Mouse (Mus musculus) testis, postnatal 10 days (tissue): ENCODE measurements around the gene Negr1.

Experiments used
- DNase-seq: peaks from one replicate; pipeline ENCODE4 v3.0.0; 2021; ENCODE audit warnings: low spot score

Negr1 gene

DNA sequence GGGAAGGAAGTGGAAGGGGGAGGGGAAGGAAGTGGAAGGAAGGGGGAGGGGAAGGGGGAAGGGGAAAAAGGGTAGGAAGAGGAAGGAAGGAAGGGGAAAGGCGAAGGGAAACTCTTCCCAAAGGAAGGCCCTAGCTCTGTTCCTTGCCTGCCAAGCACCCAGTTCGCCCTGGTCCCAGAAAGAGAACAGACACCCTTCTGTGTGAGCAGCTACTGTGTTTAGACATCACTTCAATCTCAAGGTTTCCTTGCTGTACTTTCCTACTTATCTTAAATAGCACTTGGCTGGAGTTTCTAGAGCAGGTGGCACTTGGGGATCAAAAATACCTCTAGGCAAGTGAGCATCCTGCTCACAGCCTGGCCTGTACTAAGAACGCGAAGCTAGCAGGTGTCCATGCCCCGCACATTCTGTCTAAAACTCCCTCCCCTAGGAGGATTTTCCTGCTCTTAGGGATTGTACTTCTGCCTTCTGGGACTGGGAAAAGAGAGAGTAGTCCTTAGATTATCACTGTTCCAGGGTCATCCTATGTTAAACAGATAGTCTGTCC lies 128.5 kb downstream of the Negr1 start:
- DNase-seq: no peak

GRCm38 (mm10) chr3:156698687-156699086 lies 137.1 kb downstream of the Negr1 start:
- DNase-seq: no peak

DNA sequence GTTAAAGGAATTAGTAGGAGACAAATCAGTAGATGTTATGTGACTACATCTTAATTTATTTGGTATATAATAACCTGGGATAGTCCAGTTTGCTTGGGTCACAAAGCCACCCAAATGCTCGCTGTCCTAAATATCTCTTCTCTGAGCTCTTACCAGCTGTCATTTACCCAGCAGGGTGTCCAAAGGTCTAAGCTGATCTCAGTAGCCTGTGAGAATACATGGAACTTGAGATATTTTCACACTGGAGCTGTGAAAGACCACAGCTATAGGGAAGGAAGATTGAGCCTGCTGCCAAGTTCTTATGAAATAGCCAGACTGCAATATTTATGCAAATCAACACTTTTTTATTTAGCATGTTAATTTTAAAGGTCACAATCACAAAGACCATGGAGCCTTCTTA lies 141.6 kb downstream of the Negr1 start:
- no peak for DNase-seq

DNA sequence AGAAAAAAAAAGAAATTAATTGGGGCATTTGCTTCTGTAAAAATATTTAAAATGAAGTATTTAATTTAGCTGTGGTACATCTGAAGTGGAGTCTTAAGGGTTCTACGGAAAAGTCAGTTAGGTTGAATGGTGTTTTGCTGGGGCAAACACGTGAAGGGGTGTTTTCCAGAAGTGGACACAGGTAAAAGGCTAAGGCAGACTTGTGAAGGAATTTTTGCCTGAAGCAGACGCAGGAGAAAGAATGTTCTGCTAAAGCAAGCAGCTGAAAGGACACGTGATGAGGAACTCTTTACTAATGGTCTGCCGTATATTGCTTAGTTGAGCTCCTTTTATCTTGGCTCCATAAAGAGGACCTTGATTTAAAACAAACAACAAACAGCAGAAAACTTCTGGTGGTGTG lies 148.6 kb downstream of the Negr1 start:
- DNase-seq: no peak

DNA sequence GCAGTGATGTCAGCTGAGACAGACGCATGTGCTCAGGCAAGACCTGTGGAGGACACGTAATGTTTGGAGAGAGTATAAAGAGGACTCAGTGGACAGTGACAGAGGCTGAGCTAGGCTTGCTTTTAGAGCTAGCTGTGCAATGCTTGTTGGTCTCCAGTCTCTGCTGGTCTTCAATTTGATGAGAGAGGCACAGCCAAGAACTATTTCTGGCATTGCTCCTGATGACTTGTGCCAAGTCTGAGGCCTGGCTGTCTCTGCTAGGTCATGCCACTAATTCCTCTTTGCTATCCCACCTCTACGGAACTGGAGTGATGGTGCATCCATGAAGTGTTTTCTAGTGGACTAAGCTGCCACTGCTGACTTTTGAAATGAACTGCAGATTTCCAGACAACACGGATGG lies 149.1 kb downstream of the Negr1 start:
- DNase-seq: no peak

- no peak for DNase-seq
Observed at GRCm38 (mm10) chr3:156736335-156736734, 174.7 kb downstream of the Negr1 start.

DNA sequence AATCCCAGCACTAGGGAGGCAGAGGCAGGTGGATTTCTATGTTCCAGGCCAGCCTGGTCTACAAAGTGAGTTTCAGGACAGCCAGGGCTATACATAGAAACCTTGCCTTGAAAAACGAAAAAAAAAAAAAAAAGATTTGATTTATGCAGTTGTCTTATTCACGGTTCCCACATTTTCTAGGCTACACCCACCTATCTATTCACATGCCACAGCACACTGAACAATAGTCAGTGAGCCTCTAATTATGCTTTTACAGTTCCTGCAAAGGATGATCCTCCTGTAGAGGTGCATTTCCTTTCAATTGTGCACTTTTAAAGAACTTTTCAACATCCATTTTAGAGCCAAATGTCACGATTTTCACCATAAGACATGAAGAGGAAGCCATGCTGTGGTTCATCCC lies 177.9 kb downstream of the Negr1 start:
- no peak for DNase-seq

- no peak for DNase-seq
Observed at GRCm38 (mm10) chr3:156743266-156743665, 181.7 kb downstream of the Negr1 start.

GRCm38 (mm10) chr3:156745218-156745770 lies 183.7 kb downstream of the Negr1 start:
- no peak for DNase-seq

GRCm38 (mm10) chr3:156747456-156747855 lies 185.9 kb downstream of the Negr1 start:
- DNase-seq: no peak

GRCm38 (mm10) chr3:156753780-156754373 lies 192.3 kb downstream of the Negr1 start:
- no peak for DNase-seq

GRCm38 (mm10) chr3:156754790-156755530 lies 193.4 kb downstream of the Negr1 start:
- no peak for DNase-seq

DNA sequence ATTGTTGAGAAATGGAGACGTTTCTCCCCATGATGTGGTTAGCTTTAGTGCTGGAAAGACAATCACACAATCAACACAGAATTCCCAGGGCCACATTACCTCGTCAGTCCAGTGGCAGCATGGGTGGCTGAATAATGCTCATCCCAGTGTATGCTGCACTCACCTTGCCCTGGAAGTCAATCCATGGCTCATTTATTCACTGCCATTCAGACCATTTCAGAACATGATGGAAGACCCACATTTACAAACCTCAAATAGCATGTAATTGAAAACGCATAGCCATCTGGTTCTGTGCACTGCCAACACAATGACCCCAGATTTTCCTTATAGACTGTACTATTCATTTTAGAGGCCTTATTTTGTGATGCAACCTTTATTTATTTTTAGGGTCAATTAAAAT lies 203.4 kb downstream of the Negr1 start:
- DNase-seq: no peak

GRCm38 (mm10) chr3:156766171-156766845 lies 204.7 kb downstream of the Negr1 start:
- DNase-seq: no peak

DNA sequence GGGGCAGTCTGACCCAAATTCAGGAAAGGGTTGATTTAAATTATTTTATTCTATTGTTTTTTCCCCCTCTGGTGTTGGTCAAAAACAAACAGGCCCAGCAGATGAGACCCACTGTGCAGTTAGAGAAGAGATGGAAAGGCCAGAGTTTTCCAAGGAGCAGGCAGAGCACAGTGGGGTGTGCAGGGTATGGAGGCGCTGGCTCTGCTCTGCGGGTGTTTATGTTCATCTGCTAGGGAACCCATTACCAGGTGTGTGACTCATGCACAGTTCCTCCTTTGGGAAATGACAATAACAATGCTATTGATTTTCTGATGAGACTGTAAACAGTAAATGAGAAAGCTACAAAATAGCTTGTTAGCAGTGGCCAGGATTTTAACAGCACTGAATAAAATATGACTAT lies 210.0 kb downstream of the Negr1 start:
- no peak for DNase-seq

GRCm38 (mm10) chr3:156772057-156772456 lies 210.5 kb downstream of the Negr1 start:
- no peak for DNase-seq

- no peak for DNase-seq
Observed at GRCm38 (mm10) chr3:156784309-156784852, 222.8 kb downstream of the Negr1 start.

DNA sequence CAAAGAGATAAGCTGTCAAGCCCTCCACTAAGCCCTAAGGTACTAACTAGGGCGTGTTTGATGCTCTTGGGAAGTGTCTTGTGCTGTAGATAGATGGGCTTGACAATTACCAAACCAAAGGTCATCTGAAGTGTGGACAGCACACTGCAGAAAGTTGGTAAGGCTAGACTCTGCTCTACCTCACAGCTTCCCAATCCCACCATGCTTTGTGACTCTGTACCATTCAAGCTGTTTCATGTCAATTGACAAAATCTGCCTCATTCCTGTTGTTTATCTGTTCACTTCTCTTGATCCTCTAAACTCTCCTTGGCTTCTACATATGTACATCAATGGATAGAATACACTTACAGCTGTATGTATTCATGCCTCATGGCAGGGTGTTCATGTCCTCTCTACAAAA lies 224.8 kb downstream of the Negr1 start:
- DNase-seq: no peak

DNA sequence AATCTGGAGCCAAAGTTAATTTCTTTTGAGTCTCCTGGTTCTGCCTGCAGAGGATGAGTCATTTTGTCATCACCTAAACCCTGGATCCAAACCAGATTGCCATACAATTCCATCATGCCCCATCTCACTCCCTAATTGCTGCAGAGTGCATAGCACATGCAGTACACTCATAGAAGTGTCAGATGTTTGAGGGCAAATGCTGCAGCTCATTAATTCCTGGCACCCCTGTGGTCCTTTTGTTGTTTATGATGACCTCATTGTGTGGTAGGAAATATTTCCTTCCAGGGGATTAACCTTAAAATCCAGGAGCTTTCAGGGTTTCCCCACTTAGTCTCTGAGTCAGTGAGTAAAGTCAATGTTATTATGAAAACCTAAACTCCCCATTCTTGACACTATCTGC lies 229.6 kb downstream of the Negr1 start:
- no peak for DNase-seq

GRCm38 (mm10) chr3:156792743-156793142 lies 231.1 kb downstream of the Negr1 start:
- DNase-seq: no peak

DNA sequence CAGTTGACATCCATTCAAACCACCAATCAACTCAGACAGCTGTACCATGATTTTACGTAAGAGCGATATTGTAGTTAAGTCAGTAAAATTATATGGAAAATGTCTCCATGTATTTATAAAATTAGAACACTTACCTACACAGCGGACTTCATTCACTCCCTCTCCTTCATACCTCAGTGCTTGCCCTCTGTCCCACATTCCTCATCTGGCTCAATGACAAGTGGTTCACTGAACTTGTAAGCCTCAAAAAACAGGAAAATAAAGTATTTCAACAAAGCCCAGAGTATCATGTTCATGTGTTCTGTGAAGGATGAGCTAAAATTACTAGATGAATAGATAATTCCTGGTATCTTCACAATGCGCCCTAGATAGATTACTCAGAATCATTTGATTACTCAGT lies 232.5 kb downstream of the Negr1 start:
- DNase-seq: no peak

DNA sequence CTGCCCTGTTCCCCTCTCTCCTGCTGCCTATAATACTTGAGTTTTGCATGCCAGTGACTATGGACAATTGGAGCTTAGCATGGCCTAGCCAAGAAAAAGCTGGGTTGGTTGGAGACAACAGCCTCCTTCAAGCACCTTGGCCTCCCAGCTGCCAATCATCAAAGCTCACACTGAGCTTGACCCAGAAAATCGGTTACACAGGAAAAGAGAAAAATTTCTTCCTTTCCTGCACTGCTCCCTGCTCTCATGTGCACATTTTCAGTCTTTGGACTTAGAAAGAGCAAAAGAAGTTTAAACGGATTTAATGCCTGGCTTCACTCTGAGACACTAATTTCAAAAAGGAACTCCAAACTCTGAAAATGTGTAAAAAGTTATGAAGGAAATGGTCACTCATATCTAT lies 233.0 kb downstream of the Negr1 start:
- DNase-seq: no peak
